Mouse (Mus musculus): ENCODE measurements around the gene Rnaseh1. TPM values are rescaled to one million over a fixed set of nuclear protein-coding genes. Genes with fewer than 3 reads are reported as not detected.

Rnaseh1 gene
- polyA plus RNA-seq, 1 experiment: 5.0 TPM

- Histone ChIP-seq H3K4me1 (ENCODE audit: control insufficient read depth, insufficient read depth, insufficient read length, low read length) (no peaks in the 10 kb centered on the region), H3K27ac (ENCODE audit: insufficient read depth, low read depth, low read length) (no peak overlapping the region), H3K4me3 (ENCODE audit: low read depth, low read length) (no peak overlapping the region), H3K27me3 (ENCODE audit: control insufficient read depth, insufficient read depth, low read length) (no peaks in the 10 kb centered on the region), H3K36me3 (ENCODE audit: control insufficient read depth, insufficient read depth, low read length) (no peaks in the 10 kb centered on the region)
- WGBS: 10% methylated on average over 7 of the region's 7 CpGs
- TF ChIP-seq POLR2A (IDR thresholded peaks at IDR 0.05; ENCODE audit: low read depth, low read length) (no peak), CTCF (IDR thresholded peaks at IDR 0.05; ENCODE audit: extremely low read depth, insufficient read length, insufficient replicate concordance, low read depth, low read length) (no peak)
These were observed 27.8 kb upstream of the Rnaseh1 start for GRCm38 (mm10) chr12:28621451-28622166.

- no peaks in the 10 kb centered on the region for H3K4me1 ChIP-seq (ENCODE audit: control insufficient read depth, insufficient read depth, insufficient read length, low read length)
- no peaks in the 10 kb centered on the region for H3K27me3 ChIP-seq (ENCODE audit: control insufficient read depth, insufficient read depth, low read length)
- WGBS: 31% methylated on average over 5 of the region's 5 CpGs
- H3K27ac ChIP-seq (ENCODE audit: insufficient read depth, low read depth, low read length): no peak overlapping the region
- TF ChIP-seq POLR2A (IDR thresholded peaks at IDR 0.05; ENCODE audit: low read depth, low read length) (no peak), CTCF (IDR thresholded peaks at IDR 0.05; ENCODE audit: extremely low read depth, insufficient read length, insufficient replicate concordance, low read depth, low read length) (no peak)
- H3K36me3 ChIP-seq (ENCODE audit: control insufficient read depth, insufficient read depth, low read length): no peaks in the 10 kb centered on the region
- H3K4me3 ChIP-seq (ENCODE audit: low read depth, low read length): no peak overlapping the region
These were observed 27.3 kb upstream of the Rnaseh1 start for GRCm38 (mm10) chr12:28622167-28622532.

GRCm38 (mm10) chr12:28622641-28623040, 26.8 kb upstream of the Rnaseh1 start:
- Histone ChIP-seq H3K4me1 (ENCODE audit: control insufficient read depth, insufficient read depth, insufficient read length, low read length) (no peaks in the 10 kb centered on the region), H3K4me3 (ENCODE audit: low read depth, low read length) (no peak overlapping the region), H3K36me3 (ENCODE audit: control insufficient read depth, insufficient read depth, low read length) (no peaks in the 10 kb centered on the region), H3K27me3 (ENCODE audit: control insufficient read depth, insufficient read depth, low read length) (no peaks in the 10 kb centered on the region), H3K27ac (ENCODE audit: insufficient read depth, low read depth, low read length) (no peak overlapping the region)
- TF ChIP-seq POLR2A (IDR thresholded peaks at IDR 0.05; ENCODE audit: low read depth, low read length) (no peak), CTCF (IDR thresholded peaks at IDR 0.05; ENCODE audit: extremely low read depth, insufficient read length, insufficient replicate concordance, low read depth, low read length) (no peak)
- 85% methylated on average over 1 of the region's 1 CpGs for WGBS

DNA sequence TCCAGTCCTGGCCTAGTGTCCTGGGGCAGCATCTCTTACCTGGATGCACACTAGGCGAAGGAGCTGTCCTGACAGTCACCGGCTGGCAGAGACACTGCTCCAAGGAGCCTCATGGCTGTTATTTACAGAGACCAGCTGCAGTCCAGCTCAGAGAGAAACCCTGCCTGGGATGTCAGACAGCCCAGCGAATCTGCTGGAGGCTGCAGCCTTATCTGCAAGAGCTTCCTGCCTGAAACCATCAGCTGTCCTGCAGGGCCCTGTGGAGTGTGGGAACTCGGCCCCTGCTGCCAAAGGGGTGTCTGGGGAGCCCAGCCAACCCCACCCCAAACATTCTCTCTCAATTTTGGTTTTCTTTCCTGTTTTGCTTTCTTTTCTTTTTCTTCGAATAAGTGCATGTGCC, 26.2 kb upstream of the Rnaseh1 start, which contains the start of gene Colec11:
Gene Colec11 (minus strand): TSS at position 183 of the 400 bp plus-strand sequence.
- WGBS: 46% methylated on average over 5 of the region's 5 CpGs
- H3K4me1 ChIP-seq (ENCODE audit: control insufficient read depth, insufficient read depth, insufficient read length, low read length): no peaks in the 10 kb centered on the region
- no peak within 1 kb of the TSS for H3K4me3 ChIP-seq (ENCODE audit: low read depth, low read length)
- H3K27me3 ChIP-seq (ENCODE audit: control insufficient read depth, insufficient read depth, low read length): no peaks in the 10 kb centered on the region
- H3K27ac ChIP-seq (ENCODE audit: insufficient read depth, low read depth, low read length): no peak within 1 kb of the TSS
- peaks cover 3% of the 10 kb centered on the region for H3K36me3 ChIP-seq (ENCODE audit: control insufficient read depth, insufficient read depth, low read length)
- TF ChIP-seq POLR2A (IDR thresholded peaks at IDR 0.05; ENCODE audit: low read depth, low read length) (no peak), CTCF (IDR thresholded peaks at IDR 0.05; ENCODE audit: extremely low read depth, insufficient read length, insufficient replicate concordance, low read depth, low read length) (no peak)

- TF ChIP-seq POLR2A (IDR thresholded peaks at IDR 0.05; ENCODE audit: low read depth, low read length) (no peak), CTCF (IDR thresholded peaks at IDR 0.05; ENCODE audit: extremely low read depth, insufficient read length, insufficient replicate concordance, low read depth, low read length) (no peak)
- H3K27me3 ChIP-seq (ENCODE audit: control insufficient read depth, insufficient read depth, low read length): no peaks in the 10 kb centered on the region
- no peaks in the 10 kb centered on the region for H3K4me1 ChIP-seq (ENCODE audit: control insufficient read depth, insufficient read depth, insufficient read length, low read length)
- 46% methylated on average over 2 of the region's 2 CpGs for WGBS
- no peak overlapping the region for H3K27ac ChIP-seq (ENCODE audit: insufficient read depth, low read depth, low read length)
- no peak overlapping the region for H3K4me3 ChIP-seq (ENCODE audit: low read depth, low read length)
- peaks cover 13% of the 10 kb centered on the region for H3K36me3 ChIP-seq (ENCODE audit: control insufficient read depth, insufficient read depth, low read length)
These were observed 25.2 kb upstream of the Rnaseh1 start for GRCm38 (mm10) chr12:28624251-28624650.

DNA sequence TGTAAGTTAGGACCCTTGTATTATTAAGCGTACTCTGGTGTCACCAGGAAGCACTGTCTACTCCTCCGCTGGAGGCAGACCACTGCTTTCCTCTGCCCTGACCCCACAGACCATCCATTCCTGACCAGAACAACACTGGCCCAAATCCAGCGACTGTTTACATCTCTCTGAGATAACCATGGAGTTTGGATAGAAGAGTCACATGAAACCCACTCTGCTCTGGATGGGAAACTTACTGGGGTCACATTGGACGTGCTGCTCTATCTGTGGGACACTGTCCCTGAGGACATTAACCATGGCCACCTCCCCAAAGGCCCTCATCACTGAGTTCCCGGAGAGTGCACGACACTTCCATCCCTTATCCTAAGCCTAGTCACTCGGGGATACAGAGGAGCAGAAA, 24.0 kb upstream of the Rnaseh1 start:
- peaks cover 23% of the 10 kb centered on the region for H3K36me3 ChIP-seq (ENCODE audit: control insufficient read depth, insufficient read depth, low read length)
- WGBS: 77% methylated on average over 7 of the region's 7 CpGs

GRCm38 (mm10) chr12:28627092-28627491, 22.3 kb upstream of the Rnaseh1 start:
- Histone ChIP-seq H3K36me3 (ENCODE audit: control insufficient read depth, insufficient read depth, low read length) (peaks cover 38% of the 10 kb centered on the region), H3K4me3 (ENCODE audit: low read depth, low read length) (no peak overlapping the region), H3K4me1 (ENCODE audit: control insufficient read depth, insufficient read depth, insufficient read length, low read length) (no peaks in the 10 kb centered on the region), H3K27me3 (ENCODE audit: control insufficient read depth, insufficient read depth, low read length) (no peaks in the 10 kb centered on the region), H3K27ac (ENCODE audit: insufficient read depth, low read depth, low read length) (no peak overlapping the region)
- no peak for TF ChIP-seq CTCF (IDR thresholded peaks at IDR 0.05; ENCODE audit: extremely low read depth, insufficient read length, insufficient replicate concordance, low read depth, low read length)
- TF ChIP-seq POLR2A (IDR thresholded peaks at IDR 0.05; ENCODE audit: low read depth, low read length): no peak
- WGBS: 43% methylated on average over 4 of the region's 4 CpGs

More for the DNA sequence above, 24.0 kb upstream of the Rnaseh1 start:
- Histone ChIP-seq H3K27ac (ENCODE audit: insufficient read depth, low read depth, low read length) (no peak overlapping the region), H3K4me3 (ENCODE audit: low read depth, low read length) (no peak overlapping the region), H3K4me1 (ENCODE audit: control insufficient read depth, insufficient read depth, insufficient read length, low read length) (no peaks in the 10 kb centered on the region), H3K27me3 (ENCODE audit: control insufficient read depth, insufficient read depth, low read length) (no peaks in the 10 kb centered on the region)
- TF ChIP-seq POLR2A (IDR thresholded peaks at IDR 0.05; ENCODE audit: low read depth, low read length): no peak
- no peak for TF ChIP-seq CTCF (IDR thresholded peaks at IDR 0.05; ENCODE audit: extremely low read depth, insufficient read length, insufficient replicate concordance, low read depth, low read length)

Measured in small intestine, adult 2 months (tissue).